Mouse (Mus musculus) heart, embryonic 14.5 days (tissue): ENCODE data around the gene Med24. TPM values are rescaled to one million over a fixed set of nuclear protein-coding genes. Genes with fewer than 3 reads are reported as not detected.
"Not testable (repeated sequence)": the region's sequence is repeated elsewhere in the genome, so short reads cannot be mapped to it uniquely, and the experiment has no call there.

Experiments used
- ATAC-seq: fragments of 200-750 bp; cut with Nextera tagmentation; 2 replicates; pipeline ENCODE4 v1.8.0; 2017; ENCODE audit warnings: low read depth, moderate TSS enrichment; ENCODE audit not compliant: insufficient number of reproducible peaks, insufficient read depth, low FRiP score
- H3K27ac ChIP-seq, 2 experiments: fragments of 200-500 bp in 1 of 2; fragments of 300-500 bp in 1 of 2; sonication (generic) in 1 of 2; replicated peaks in 1 of 2; 2 replicates each; pipeline ENCODE4 v1.5.1; 2012 to 2014; ENCODE audit warnings: low read depth in 2 of 2, low read length in 2 of 2, control low read depth in 1 of 2, mild to moderate bottlenecking in 1 of 2, mixed read lengths in 1 of 2; ENCODE audit not compliant: control insufficient read depth in 1 of 2, insufficient read depth in 1 of 2
- H3K27me3 ChIP-seq: fragments of 300-500 bp; sonication (generic); 2 replicates; pipeline ENCODE4 v1.6.1; 2014; ENCODE audit warnings: mild to moderate bottlenecking, low read length, control low read depth; ENCODE audit not compliant: control insufficient read depth, insufficient read depth
- H3K36me3 ChIP-seq: fragments of 300-500 bp; sonication (generic); 2 replicates; pipeline ENCODE4 v1.6.1; 2014; ENCODE audit warnings: mild to moderate bottlenecking, control low read depth, low read length, mixed read lengths; ENCODE audit not compliant: control insufficient read depth, insufficient read depth
- H3K4me1 ChIP-seq, 2 experiments: fragments of 200-500 bp in 1 of 2; fragments of 300-500 bp in 1 of 2; sonication (generic) in 1 of 2; 2 replicates each; pipeline ENCODE4 v1.6.1; 2012 to 2014; ENCODE audit warnings: low read length in 2 of 2, control low read depth in 1 of 2, mixed read lengths in 1 of 2; ENCODE audit not compliant: control insufficient read depth in 2 of 2, insufficient read depth in 2 of 2
- H3K4me2 ChIP-seq: fragments of 300-500 bp; sonication (generic); 2 replicates; pipeline ENCODE4 v1.6.1; 2014; ENCODE audit warnings: mild to moderate bottlenecking, low read length
- H3K4me3 ChIP-seq, 2 experiments: fragments of 200-500 bp in 1 of 2; fragments of 300-500 bp in 1 of 2; sonication (generic) in 1 of 2; 2 replicates each; pipeline ENCODE4 v1.5.1; 2012 to 2014; ENCODE audit warnings: low read length in 2 of 2, mild to moderate bottlenecking in 2 of 2, control low read depth in 1 of 2, low read depth in 1 of 2, moderate library complexity in 1 of 2; ENCODE audit not compliant: control insufficient read depth in 1 of 2, insufficient read depth in 1 of 2
- H3K9ac ChIP-seq: fragments of 300-500 bp; sonication (generic); 2 replicates; pipeline ENCODE4 v1.6.1; 2014; ENCODE audit warnings: mild to moderate bottlenecking, low read length
- H3K9me3 ChIP-seq: fragments of 300-500 bp; sonication (generic); 2 replicates; pipeline ENCODE4 v1.6.1; 2016; ENCODE audit warnings: low read length, control low read depth; ENCODE audit not compliant: control insufficient read depth
- WGBS: fragments of 180-500 bp; shearing (Covaris S2); extraction: QIAGEN DNeasy Blood & Tissue Kit; methylation state at CpG from one replicate; pipeline ENCODE4 v1.1.7; 2014; 5-methylcytosine and 5-hydroxymethylcytosine counted together
- polyA plus RNA-seq: library from polyadenylated mRNA; unstranded; fragments of >200 nt; fragmentation: Nextera tagmentation; extraction: Ambion mirVana; gene quantifications from 2 replicates; pipeline ENCODE4 v1.2.1, GENCODE M21; 2014

Med24 gene
- polyA plus RNA-seq, 1 experiment from 2014 or later: 28.5 TPM

- H3K4me3 ChIP-seq, H3K9ac ChIP-seq, H3K27me3 ChIP-seq, H3K27ac ChIP-seq, H3K4me2 ChIP-seq, H3K9me3 ChIP-seq, ATAC-seq: not testable (repeated sequence)
- Histone ChIP-seq H3K36me3 (peaks cover 91% of the 10 kb centered on the region), H3K4me1 (peaks cover 21 to 36% of the 10 kb centered on the region in 2 experiments; a peak in 3 of 4 replicates)
- 83% methylated on average over 5 of the region's 6 CpGs for WGBS
Observed at GRCm38 (mm10) chr11:98712009-98712408, 17.2 kb downstream of the Med24 start.

DNA sequence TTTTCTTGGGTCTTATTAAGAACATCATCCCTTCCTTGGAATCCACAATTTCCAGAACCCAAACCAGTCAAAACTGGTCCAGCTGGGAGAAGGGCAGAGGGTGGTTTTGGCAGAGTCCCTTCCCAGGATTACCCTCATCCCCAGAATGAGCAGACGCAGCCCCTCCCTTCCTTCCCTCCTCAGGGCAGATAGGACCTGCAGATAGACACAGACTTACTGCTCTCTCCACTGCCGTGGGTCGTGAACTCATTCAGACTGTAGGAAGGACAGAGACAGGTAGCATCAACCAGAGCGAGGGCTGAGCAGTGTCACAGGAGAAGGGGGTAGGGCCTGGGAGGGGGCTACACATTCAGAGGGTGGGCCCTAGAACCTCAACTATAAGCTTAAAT is 18.2 kb downstream of the Med24 start:
- Histone ChIP-seq H3K9ac (0 out of 2 replicates have a peak overlapping the region, but pooled peaks have one; percentile 21), H3K4me2 (no peak overlapping the region), H3K36me3 (peaks cover 92% of the 10 kb centered on the region), H3K9me3 (no peaks in the 10 kb centered on the region), H3K4me1 (peaks cover 21 to 36% of the 10 kb centered on the region in 2 experiments; a peak in 3 of 4 replicates), H3K27me3 (no peaks in the 10 kb centered on the region), H3K27ac (peak overlapping the region in 1 of 2 experiments; percentile 70; a peak in 2 of 4 replicates), H3K4me3 (no peak overlapping the region)
- 66% methylated on average over 4 of the region's 4 CpGs for WGBS
- no peak for ATAC-seq

DNA sequence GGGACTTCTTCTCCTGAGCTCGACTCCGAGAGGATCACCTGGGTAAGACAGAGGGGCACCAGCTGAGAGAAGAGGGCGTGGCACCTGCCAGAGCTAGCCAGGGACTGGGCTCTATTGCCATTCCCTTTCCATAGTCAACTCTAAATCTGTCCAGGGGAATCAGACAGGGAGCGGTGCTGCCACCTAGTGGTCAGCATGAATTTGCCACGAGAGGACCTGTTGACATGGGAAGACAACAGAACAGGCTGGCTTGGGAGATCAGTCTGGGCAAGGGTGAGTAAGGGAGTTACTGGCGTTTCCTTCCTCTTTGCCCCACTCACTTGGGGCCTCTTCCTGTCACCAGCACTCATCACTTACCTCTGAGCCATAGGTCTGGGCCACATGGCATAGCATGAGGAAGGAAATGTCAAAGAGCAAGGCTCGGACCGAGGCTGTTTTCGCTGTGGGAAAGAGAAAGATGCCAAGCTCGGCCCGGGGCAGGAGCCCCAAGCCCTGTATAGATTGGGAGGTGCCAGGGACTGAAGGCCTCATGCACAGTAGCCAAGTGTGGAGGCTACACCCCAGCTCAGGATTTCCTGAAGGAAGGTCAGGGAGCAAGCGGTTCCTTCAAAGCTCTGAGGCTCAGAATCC is 18.7 kb downstream of the Med24 start:
- WGBS: 42% methylated on average over 12 of the region's 12 CpGs
- 0 out of 2 replicates have a peak, but pooled peaks have one; percentile 27 for ATAC-seq
- Histone ChIP-seq H3K9me3 (no peaks in the 10 kb centered on the region), H3K9ac (0 out of 2 replicates have a peak overlapping the region, but pooled peaks have one; percentile 21), H3K27me3 (no peaks in the 10 kb centered on the region), H3K4me3 (no peak overlapping the region), H3K36me3 (peaks cover 92% of the 10 kb centered on the region), H3K4me1 (peaks cover 21 to 36% of the 10 kb centered on the region in 2 experiments; a peak in 3 of 4 replicates), H3K27ac (peak overlapping the region; percentile 4 to 70; a peak in 2 of 4 replicates), H3K4me2 (no peak overlapping the region)

GRCm38 (mm10) chr11:98709001-98709741 is 20.1 kb downstream of the Med24 start:
- H3K36me3 ChIP-seq: peaks cover 92% of the 10 kb centered on the region
- peak overlapping the region; percentile 43 to 83 for H3K27ac ChIP-seq
- no peak for ATAC-seq

DNA sequence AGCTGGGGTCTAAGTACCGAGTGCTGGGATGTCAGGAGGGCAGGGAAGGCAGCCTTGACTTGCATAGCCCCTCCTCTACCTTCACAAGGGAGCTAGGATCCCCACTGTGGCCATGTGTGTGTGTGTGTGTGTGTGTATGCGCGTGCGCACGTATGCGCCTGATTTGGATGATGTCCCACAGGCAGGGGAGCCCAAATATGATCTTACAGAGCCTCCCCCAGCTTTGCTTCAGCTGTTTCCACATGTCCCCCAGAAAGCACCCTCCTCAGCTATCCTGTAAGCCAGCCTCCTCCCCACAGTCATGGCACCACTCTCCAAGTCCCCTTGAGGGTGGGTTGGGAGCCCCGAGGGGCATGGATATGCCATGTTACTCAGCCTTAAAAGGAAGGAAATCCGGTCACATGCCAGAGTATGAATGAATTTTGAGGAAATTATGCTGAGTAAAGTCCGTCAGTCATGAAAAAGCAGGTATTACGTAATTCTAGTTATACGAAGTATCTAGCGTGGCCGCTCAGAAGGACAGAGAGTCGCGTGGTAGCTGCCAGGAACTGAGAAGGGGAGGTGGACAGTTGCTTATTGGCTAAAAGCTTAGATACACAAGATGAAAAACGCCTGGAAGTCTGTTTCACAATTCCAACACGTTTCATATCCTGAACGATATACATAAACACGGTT is 20.8 kb downstream of the Med24 start:
- Histone ChIP-seq H3K9me3 (no peaks in the 10 kb centered on the region), H3K27ac (peak overlapping the region; percentile 46 to 83), H3K4me3 (no peak overlapping the region), H3K4me2 (peak overlapping the region; percentile 23; the same call in 1 of the 2 replicates), H3K9ac (no peak overlapping the region), H3K27me3 (no peaks in the 10 kb centered on the region), H3K36me3 (peaks cover 84% of the 10 kb centered on the region), H3K4me1 (peaks cover 21 to 36% of the 10 kb centered on the region in 2 experiments; a peak in 3 of 4 replicates)
- 0 out of 2 replicates have a peak, but pooled peaks have one; percentile 5 for ATAC-seq
- 78% methylated on average over 19 of the region's 19 CpGs for WGBS

More at GRCm38 (mm10) chr11:98709001-98709741, 20.1 kb downstream of the Med24 start:
- no peak overlapping the region for H3K4me2 ChIP-seq
- H3K4me1 ChIP-seq: peaks cover 21 to 36% of the 10 kb centered on the region in 2 experiments; a peak in 3 of 4 replicates
- WGBS: 60% methylated on average over 26 of the region's 26 CpGs
- H3K9ac ChIP-seq: 0 out of 2 replicates have a peak overlapping the region, but pooled peaks have one; percentile 8
- H3K4me3 ChIP-seq: no peak overlapping the region
- H3K27me3 ChIP-seq: no peaks in the 10 kb centered on the region
- no peaks in the 10 kb centered on the region for H3K9me3 ChIP-seq

GRCm38 (mm10) chr11:98707401-98708281 is 21.6 kb downstream of the Med24 start:
- H3K9me3 ChIP-seq: no peaks in the 10 kb centered on the region
- peak; percentile 56 for ATAC-seq

More at GRCm38 (mm10) chr11:98707401-98708281, 21.6 kb downstream of the Med24 start:
- 79% methylated on average over 22 of the region's 22 CpGs for WGBS
- Histone ChIP-seq H3K4me1 (peaks cover 21 to 36% of the 10 kb centered on the region in 2 experiments; a peak in 3 of 4 replicates), H3K27ac (peak overlapping the region; percentile 46 to 83), H3K27me3 (no peaks in the 10 kb centered on the region), H3K36me3 (peaks cover 77% of the 10 kb centered on the region), H3K9ac (no peak overlapping the region), H3K4me2 (peak overlapping the region; percentile 23; the same call in 1 of the 2 replicates), H3K4me3 (no peak overlapping the region)
